Mouse (Mus musculus) MEL (cell line): Measurements from ENCODE around the gene Acaca. TPM values are rescaled to one million over a fixed set of nuclear protein-coding genes. Genes with fewer than 3 reads are reported as not detected.
A peak's percentile ranks its signal among the peaks of the same experiment; 100 is the strongest.
"Not testable (repeated sequence)": the region's sequence is repeated elsewhere in the genome, so short reads cannot be mapped to it uniquely, and the experiment has no call there.

Experiments used
- DNase-seq: peaks from one replicate; pipeline ENCODE4 v3.0.0; 2011; ENCODE audit warnings: low read depth, low spot score
- H3K27ac ChIP-seq: 2 replicates; pipeline ENCODE4 v1.5.1; 2012; ENCODE audit warnings: low read depth, mild to moderate bottlenecking, control low read depth, low read length, moderate library complexity; ENCODE audit not compliant: control insufficient read depth
- H3K27me3 ChIP-seq, 2 experiments: fragments of 150-350 bp in 1 of 2; sonication (generic) in 1 of 2; 2 replicates each; pipeline ENCODE4 v1.6.1; 2012; ENCODE audit warnings: low read length in 2 of 2, mild to moderate bottlenecking in 2 of 2, improper control_type of control experiment in 1 of 2, moderate library complexity in 1 of 2; ENCODE audit not compliant: insufficient read depth in 2 of 2, control insufficient read depth in 1 of 2
- H3K36me3 ChIP-seq, 2 experiments: 2 replicates each; pipeline ENCODE4 v1.6.1; 2012 to 2014; ENCODE audit warnings: low read length in 2 of 2, improper control_type of control experiment in 1 of 2, inconsistent platforms in 1 of 2, mild to moderate bottlenecking in 1 of 2; ENCODE audit not compliant: insufficient read depth in 2 of 2, control insufficient read depth in 1 of 2
- H3K4me1 ChIP-seq, 2 experiments: fragments of 150-350 bp in 1 of 2; sonication (generic) in 1 of 2; 2 replicates each; pipeline ENCODE4 v1.6.1; 2012; ENCODE audit warnings: low read length in 2 of 2, improper control_type of control experiment in 1 of 2, mild to moderate bottlenecking in 1 of 2; ENCODE audit not compliant: insufficient read depth in 2 of 2, control insufficient read depth in 1 of 2
- H3K4me3 ChIP-seq, 2 experiments: fragments of 150-350 bp in 1 of 2; sonication (generic) in 1 of 2; 2 replicates each; pipeline ENCODE4 v1.5.1; 2012; ENCODE audit warnings: low read depth in 2 of 2, low read length in 2 of 2, mild to moderate bottlenecking in 2 of 2, moderate library complexity in 2 of 2, control low read depth in 1 of 2, improper control_type of control experiment in 1 of 2; ENCODE audit not compliant: control insufficient read depth in 1 of 2, insufficient read depth in 1 of 2
- H3K79me2 ChIP-seq: 2 replicates; pipeline ENCODE4 v1.6.1; 2012; ENCODE audit warnings: mild to moderate bottlenecking, low read length, moderate library complexity; ENCODE audit not compliant: control insufficient read depth, poor library complexity, insufficient read depth
- H3K9ac ChIP-seq: 2 replicates; pipeline ENCODE4 v1.6.1; 2012; ENCODE audit warnings: low read depth, mild to moderate bottlenecking, control low read depth, low read length, moderate library complexity; ENCODE audit not compliant: control insufficient read depth, poor library complexity, severe bottlenecking
- H3K9me3 ChIP-seq: fragments of 150-350 bp; sonication (generic); replicated peaks from 2 replicates; pipeline ENCODE4 v1.6.1; 2012; ENCODE audit warnings: mild to moderate bottlenecking, low read length, improper control_type of control experiment, moderate library complexity; ENCODE audit not compliant: insufficient read depth
- BHLHE40 ChIP-seq: IDR thresholded peaks from 2 replicates; pipeline ENCODE4 v1.6.1; 2012; ENCODE audit warnings: low read depth, mild to moderate bottlenecking, inconsistent platforms, low read length, improper control_type of control experiment, borderline replicate concordance
- CHD1 ChIP-seq: IDR thresholded peaks from 2 replicates; pipeline ENCODE4 v1.6.1; 2012; ENCODE audit warnings: low read depth, mild to moderate bottlenecking, inconsistent platforms, low read length, improper control_type of control experiment
- EP300 ChIP-seq, 2 experiments: IDR thresholded peaks; 2 replicates each; pipeline ENCODE4 v1.6.1; 2011; ENCODE audit warnings: improper control_type of control experiment in 2 of 2, low read length in 2 of 2, low read depth in 1 of 2, mild to moderate bottlenecking in 1 of 2
- ETS1 ChIP-seq: IDR thresholded peaks from 2 replicates; pipeline ENCODE4 v1.6.1; 2012; ENCODE audit warnings: low read depth, mild to moderate bottlenecking, inconsistent platforms, low read length, improper control_type of control experiment, moderate library complexity
- GATA1 ChIP-seq: IDR thresholded peaks from 2 replicates; pipeline ENCODE4 v1.6.1; 2011; ENCODE audit warnings: low read depth, low read length, improper control_type of control experiment
- JUND ChIP-seq: IDR thresholded peaks from 2 replicates; pipeline ENCODE4 v1.6.1; 2011; ENCODE audit warnings: low read depth, mild to moderate bottlenecking, improper control_type of control experiment, low read length
- MEF2A ChIP-seq: IDR thresholded peaks from 2 replicates; pipeline ENCODE4 v1.6.1; 2014; ENCODE audit warnings: low read depth, mild to moderate bottlenecking, inconsistent platforms, low read length, improper control_type of control experiment; ENCODE audit not compliant: poor library complexity, insufficient replicate concordance, severe bottlenecking; ENCODE audit errors: extremely low read depth
- MYB ChIP-seq: IDR thresholded peaks from 2 replicates; pipeline ENCODE4 v1.6.1; 2011; ENCODE audit warnings: mild to moderate bottlenecking, low read depth, low read length, improper control_type of control experiment
- MYC ChIP-seq: IDR thresholded peaks from 2 replicates; pipeline ENCODE4 v1.6.1; 2011; ENCODE audit warnings: low read depth, mild to moderate bottlenecking, low read length, improper control_type of control experiment, moderate library complexity
- NRF1 ChIP-seq: IDR thresholded peaks from 2 replicates; pipeline ENCODE4 v1.6.1; 2014; ENCODE audit warnings: low read depth, mild to moderate bottlenecking, inconsistent platforms, low read length, improper control_type of control experiment, moderate library complexity; ENCODE audit not compliant: poor library complexity, insufficient read depth, severe bottlenecking
- POLR2A ChIP-seq, 2 experiments: IDR thresholded peaks; 2 replicates each; pipeline ENCODE4 v1.6.1; 2011 to 2012; ENCODE audit warnings: low read length in 2 of 2, mild to moderate bottlenecking in 2 of 2, control low read depth in 1 of 2, improper control_type of control experiment in 1 of 2, low read depth in 1 of 2, moderate library complexity in 1 of 2; ENCODE audit not compliant: control insufficient read depth in 1 of 2, insufficient read depth in 1 of 2, poor library complexity in 1 of 2
- RAD21 ChIP-seq: IDR thresholded peaks from 2 replicates; pipeline ENCODE4 v1.6.1; 2011; ENCODE audit warnings: mild to moderate bottlenecking, low read depth, low read length, improper control_type of control experiment
- RCOR1 ChIP-seq: IDR thresholded peaks from 2 replicates; pipeline ENCODE4 v1.6.1; 2012; ENCODE audit warnings: low read depth, mild to moderate bottlenecking, inconsistent platforms, low read length, improper control_type of control experiment
- SIN3A ChIP-seq: IDR thresholded peaks from 2 replicates; pipeline ENCODE4 v1.6.1; 2012; ENCODE audit warnings: low read length, improper control_type of control experiment, inconsistent platforms
- TAL1 ChIP-seq: IDR thresholded peaks from 2 replicates; pipeline ENCODE4 v1.6.1; 2012; ENCODE audit warnings: mild to moderate bottlenecking, inconsistent platforms, low read length, moderate library complexity, mixed read lengths
- TBP ChIP-seq: IDR thresholded peaks from 2 replicates; pipeline ENCODE4 v1.8.0; 2011; ENCODE audit warnings: low read depth, low read length, improper control_type of control experiment
- TCF12 ChIP-seq: IDR thresholded peaks from 2 replicates; pipeline ENCODE4 v1.6.1; 2014; ENCODE audit warnings: low read depth, mild to moderate bottlenecking, inconsistent platforms, low read length, improper control_type of control experiment, moderate library complexity
- ZKSCAN1 ChIP-seq: IDR thresholded peaks from 2 replicates; pipeline ENCODE4 v1.6.1; 2012; ENCODE audit warnings: low read depth, mild to moderate bottlenecking, inconsistent platforms, low read length, improper control_type of control experiment, moderate library complexity
- polyA plus RNA-seq, 2 experiments: library from polyadenylated mRNA; stranded (reverse) in 1 of 2; unstranded in 1 of 2; fragments of >175 nt in 1 of 2; fragments of >200 nt in 1 of 2; gene quantifications; 2 replicates each; pipeline versions ENCODE4 v1.2.1 to v1.2.4; 2012; ENCODE audit warnings: low replicate concordance in 2 of 2, low read depth in 1 of 2; ENCODE audit not compliant: insufficient read length in 2 of 2, insufficient read depth in 1 of 2, missing spikeins in 1 of 2
- total RNA-seq: library from RNA; depleted of rRNA; stranded (reverse); fragments of 300-350 nt; gene quantifications from 2 replicates; pipeline ENCODE4 v1.2.3, GENCODE M21; 2012

Acaca gene
- total and polyA plus RNA-seq, 3 experiments: 32.0 to 52.0 (median 33.9) TPM

- no peak for TF ChIP-seq NRF1
- TF ChIP-seq RCOR1: peak; percentile 77
- peak; percentile 63 for TF ChIP-seq SIN3A
- peak; percentile 58; the same call in 1 of the 2 replicates for TF ChIP-seq MYC
- TF ChIP-seq MEF2A: 0 out of 2 replicates have a peak, but pooled peaks have one; percentile 13
- TF ChIP-seq TBP: no peak
- 0 out of 2 replicates have a peak, but pooled peaks have one; percentile 3 for TF ChIP-seq BHLHE40
- peak; percentile 86 for TF ChIP-seq TCF12
- peak; percentile 59; the same call in 1 of the 2 replicates for TF ChIP-seq ETS1
- TF ChIP-seq EP300 (IDR thresholded peaks at IDR 0.05; ENCODE audit: low read depth in 1 of 2, low read length in 2 of 2): peak; percentile 96 to 97
- peak; percentile 88 for TF ChIP-seq MYB
- peak; percentile 91 for TF ChIP-seq GATA1
- no peak for TF ChIP-seq POLR2A (IDR thresholded peaks at IDR 0.05; ENCODE audit: control insufficient read depth in 1 of 2, insufficient read depth in 1 of 2, low read depth in 1 of 2, low read length in 2 of 2, poor library complexity in 1 of 2)
- 0 out of 2 replicates have a peak, but pooled peaks have one; percentile 11 for TF ChIP-seq JUND
- TF ChIP-seq TAL1: peak; percentile 52
- no peak for TF ChIP-seq ZKSCAN1
- TF ChIP-seq RAD21: no peak
- Histone ChIP-seq H3K27ac (peak overlapping the region; percentile 87), H3K79me2 (no peaks in the 10 kb centered on the region), H3K4me3 (peak overlapping the region; percentile 16 to 38; a peak in 3 of 4 replicates), H3K27me3 (no peaks in the 10 kb centered on the region), H3K36me3 (peaks cover 2 to 27% of the 10 kb centered on the region in 2 experiments), H3K9ac (peak overlapping the region; percentile 50), H3K4me1 (peaks cover 5 to 24% of the 10 kb centered on the region in 2 experiments), H3K9me3 (no peaks in the 10 kb centered on the region)
- DNase-seq: peak; percentile 82
Observed at GRCm38 (mm10) chr11:84332384-84332783, 202.9 kb downstream of the Acaca start.

DNA sequence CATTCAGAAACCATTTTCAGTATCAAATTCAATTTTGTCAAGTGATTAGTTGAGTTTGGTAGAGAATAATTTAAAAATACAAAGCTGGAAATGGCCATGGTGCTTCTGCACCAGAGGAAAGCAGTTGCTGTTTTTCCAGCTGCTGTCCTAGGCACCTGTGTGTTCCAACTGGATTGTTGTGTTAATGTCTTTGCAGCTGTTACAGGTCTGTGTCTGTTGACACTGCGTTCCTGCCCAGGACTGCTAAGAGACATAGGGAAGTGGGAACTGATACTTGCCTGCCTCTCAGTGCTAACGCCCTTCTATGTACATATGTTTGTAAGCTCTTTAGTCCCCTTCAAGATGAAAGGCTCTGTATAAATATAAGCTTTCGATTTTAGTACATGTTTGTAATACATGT is 203.4 kb downstream of the Acaca start:
- Histone ChIP-seq H3K9me3 (no peaks in the 10 kb centered on the region), H3K27ac (peak overlapping the region; percentile 87), H3K4me1 (peaks cover 5 to 24% of the 10 kb centered on the region in 2 experiments)
- TF ChIP-seq TCF12 (no peak), CHD1 (0 out of 2 replicates have a peak, but pooled peaks have one; percentile 47), ETS1 (peak; percentile 24; the same call in 1 of the 2 replicates), SIN3A (peak; percentile 10; the same call in 1 of the 2 replicates)
- TF ChIP-seq, all 39 proteins: peak for 3
- Histone ChIP-seq H3K36me3 (peaks cover 3 to 27% of the 10 kb centered on the region in 2 experiments), H3K79me2 (no peaks in the 10 kb centered on the region), H3K9ac (peak overlapping the region; percentile 50), H3K4me3 (peak overlapping the region; percentile 16 to 38; a peak in 3 of 4 replicates), H3K27me3 (no peaks in the 10 kb centered on the region)
- peak; percentile 78 for DNase-seq

GRCm38 (mm10) chr11:84338273-84338672 is 208.8 kb downstream of the Acaca start:
- peaks cover 9 to 17% of the 10 kb centered on the region in 2 experiments for H3K4me1 ChIP-seq

More at GRCm38 (mm10) chr11:84338273-84338672, 208.8 kb downstream of the Acaca start:
- not testable (repeated sequence) for H3K27me3 ChIP-seq, DNase-seq, H3K79me2 ChIP-seq, H3K27ac ChIP-seq, H3K4me3 ChIP-seq, H3K9ac ChIP-seq, H3K9me3 ChIP-seq
- peaks cover 5 to 35% of the 10 kb centered on the region in 2 experiments for H3K36me3 ChIP-seq
